Mouse (Mus musculus) retina, embryonic 14.5 days (tissue): ENCODE results near the gene 1190005I06Rik.

Experiments
- DNase-seq: peaks from one replicate; pipeline ENCODE4 v3.0.0-alpha.2; 2015; ENCODE audit warnings: low spot score

1190005I06Rik gene

GRCm38 (mm10) chr8:120667561-120668373, 20.3 kb upstream of the 1190005I06Rik start, which contains the start of the genes Gm27021 and Cox4i1:
Gene Gm27021 (minus strand): TSS chr8:120668079.
Gene Cox4i1 (plus strand): TSS chr8:120668222.
- DNase-seq, result peak; percentile 95

- DNase-seq, result no peak
Observed at GRCm38 (mm10) chr8:120666807-120667470, 19.5 kb upstream of the 1190005I06Rik start.

- DNase-seq, result peak; percentile 28
Observed at GRCm38 (mm10) chr8:120665726-120666455, 18.5 kb upstream of the 1190005I06Rik start.

- DNase-seq, result no peak
Observed at GRCm38 (mm10) chr8:120664566-120664965, 17.1 kb upstream of the 1190005I06Rik start.

- no peak for DNase-seq
Observed at GRCm38 (mm10) chr8:120657415-120657814, 10.0 kb upstream of the 1190005I06Rik start.

- peak; percentile 61 for DNase-seq
Observed at GRCm38 (mm10) chr8:120656322-120657052, 9.1 kb upstream of the 1190005I06Rik start.

- no peak for DNase-seq
Observed at GRCm38 (mm10) chr8:120644663-120645062, 2.8 kb downstream of the 1190005I06Rik start.

- DNase-seq, result no peak
Observed at GRCm38 (mm10) chr8:120642031-120642662, 5.3 kb downstream of the 1190005I06Rik start.

GRCm38 (mm10) chr8:120641245-120641644, 6.2 kb downstream of the 1190005I06Rik start:
- no peak for DNase-seq

GRCm38 (mm10) chr8:120634329-120634839, 13.0 kb downstream of the 1190005I06Rik start:
- DNase-seq, result peak; percentile 41

GRCm38 (mm10) chr8:120633665-120634271, 13.7 kb downstream of the 1190005I06Rik start:
- peak; percentile 51 for DNase-seq

- no peak for DNase-seq
Observed at GRCm38 (mm10) chr8:120632969-120633664, 14.3 kb downstream of the 1190005I06Rik start.

- DNase-seq, result no peak
Observed at GRCm38 (mm10) chr8:120631441-120632375, 15.7 kb downstream of the 1190005I06Rik start.

- DNase-seq, result no peak
Observed at GRCm38 (mm10) chr8:120630848-120631247, 16.6 kb downstream of the 1190005I06Rik start.

GRCm38 (mm10) chr8:120630031-120630430, 17.4 kb downstream of the 1190005I06Rik start:
- DNase-seq, result no peak

- DNase-seq, result no peak
Observed at GRCm38 (mm10) chr8:120627298-120627697, 20.1 kb downstream of the 1190005I06Rik start.

GRCm38 (mm10) chr8:120626461-120626860, 21.0 kb downstream of the 1190005I06Rik start:
- DNase-seq, result no peak

- no peak for DNase-seq
Observed at GRCm38 (mm10) chr8:120623608-120624007, 23.8 kb downstream of the 1190005I06Rik start.

GRCm38 (mm10) chr8:120622161-120622560, 25.3 kb downstream of the 1190005I06Rik start:
- peak; percentile 43 for DNase-seq
